Mouse (Mus musculus) stomach, postnatal 0 days (tissue): Measurements from ENCODE around the gene Tcte3. TPM values are rescaled to one million over a fixed set of nuclear protein-coding genes. Genes with fewer than 3 reads are reported as not detected.
"Not testable (repeated sequence)": the region's sequence is repeated elsewhere in the genome, so short reads cannot be mapped to it uniquely, and the experiment has no call there.

ENCODE experiments used
- ATAC-seq: fragments of 200-750 bp; cut with Nextera tagmentation; 2 replicates; pipeline ENCODE4 v1.8.0; 2017; ENCODE audit not compliant: low FRiP score, low TSS enrichment
- DNase-seq: peaks from one replicate; pipeline ENCODE4 v3.0.0-alpha.2; 2016; ENCODE audit warnings: low spot score
- H3K27ac ChIP-seq: fragments of 300-500 bp; sonication (generic); replicated peaks from 2 replicates; pipeline ENCODE4 v1.5.1; 2014; ENCODE audit warnings: mild to moderate bottlenecking, control low read depth
- H3K27me3 ChIP-seq: fragments of 300-500 bp; sonication (generic); 2 replicates; pipeline ENCODE4 v1.6.1; 2014; ENCODE audit warnings: low read length; ENCODE audit not compliant: control insufficient read depth, insufficient read depth
- H3K36me3 ChIP-seq: fragments of 300-500 bp; sonication (generic); 2 replicates; pipeline ENCODE4 v1.6.1; 2014; ENCODE audit warnings: low read length, mixed read lengths; ENCODE audit not compliant: control insufficient read depth, insufficient read depth
- H3K4me1 ChIP-seq: fragments of 300-500 bp; sonication (generic); replicated peaks from 2 replicates; pipeline ENCODE4 v1.6.1; 2014; ENCODE audit warnings: antibody characterized with exemption; ENCODE audit not compliant: control insufficient read depth, insufficient read depth
- H3K4me2 ChIP-seq: fragments of 300-500 bp; sonication (generic); replicated peaks from 2 replicates; pipeline ENCODE4 v1.6.1; 2014; ENCODE audit warnings: low read depth, mild to moderate bottlenecking, control low read depth, moderate library complexity
- H3K4me3 ChIP-seq: fragments of 300-500 bp; sonication (generic); 2 replicates; pipeline ENCODE4 v1.5.1; 2014; ENCODE audit warnings: low read depth, low read length, control low read depth
- H3K9ac ChIP-seq: fragments of 300-500 bp; sonication (generic); 2 replicates; pipeline ENCODE4 v1.6.1; 2014; ENCODE audit warnings: mild to moderate bottlenecking, low read length, control low read depth, mixed read lengths
- H3K9me3 ChIP-seq: fragments of 300-500 bp; sonication (generic); 2 replicates; pipeline ENCODE4 v1.6.1; 2016; ENCODE audit warnings: low read length; ENCODE audit not compliant: control insufficient read depth
- CTCF ChIP-seq: IDR thresholded peaks from 2 replicates; pipeline ENCODE4 v1.5.1; 2016; ENCODE audit warnings: antibody characterized with exemption, low read depth, mild to moderate bottlenecking, moderate library complexity
- EP300 ChIP-seq: optimal IDR thresholded peaks from 2 replicates; pipeline ENCODE3; 2016; ENCODE audit warnings: antibody characterized with exemption
- WGBS: fragments of 180-500 bp; shearing (Covaris S2); extraction: QIAGEN DNeasy Blood & Tissue Kit; methylation state at CpG from one replicate; pipeline ENCODE4 v1.1.7; 2014; 5-methylcytosine and 5-hydroxymethylcytosine counted together
- polyA plus RNA-seq: library from polyadenylated mRNA; unstranded; fragments of >200 nt; fragmentation: Nextera tagmentation; extraction: Ambion mirVana; gene quantifications from 2 replicates; pipeline ENCODE4 v1.2.1, GENCODE M21; 2015

Tcte3 gene
- polyA plus RNA-seq: 0.79 and 1.3 TPM in 2 replicates

DNA sequence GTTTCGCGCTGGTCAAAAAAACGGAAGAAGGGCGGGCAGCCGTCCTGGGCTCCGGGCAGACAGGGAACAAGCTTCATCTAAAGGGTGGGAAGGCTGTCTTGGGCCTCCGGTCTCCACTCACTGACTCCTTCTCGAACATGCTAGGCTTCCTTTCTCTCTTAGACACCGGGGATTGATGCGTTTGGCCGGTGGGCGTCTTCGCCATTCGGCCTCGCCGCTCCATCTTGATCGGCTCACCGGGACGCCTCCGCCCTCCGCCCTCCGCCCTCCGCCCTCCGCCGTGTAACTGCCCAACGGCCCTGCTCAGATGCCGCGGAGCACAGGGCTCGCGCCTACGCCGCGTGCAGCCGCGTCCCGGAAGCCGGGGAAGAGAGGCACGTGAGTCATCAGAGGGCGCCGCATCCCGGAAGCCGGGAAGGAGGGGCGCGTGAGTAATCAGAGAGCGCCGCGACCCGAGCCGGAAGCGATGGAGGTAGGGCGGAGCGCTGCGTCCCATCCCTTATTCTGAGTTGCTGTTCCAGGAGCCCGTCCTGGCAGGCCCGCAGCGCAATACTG is at the start of gene Tcte3, which contains the start of the genes Ermard and Gm3448:
TSS of gene Tcte3 (minus strand) at position 314 of the 555 bp plus-strand sequence.
TSS of gene Ermard (plus strand) at position 34 of the 555 bp plus-strand sequence.
TSS of gene Gm3448 (minus strand) at position 363 of the 555 bp plus-strand sequence.
- no CpG with 5 or more reads among the region's 56 CpGs for WGBS
- H3K27me3 ChIP-seq, H3K27ac ChIP-seq, H3K36me3 ChIP-seq, H3K4me1 ChIP-seq, H3K4me3 ChIP-seq, H3K4me2 ChIP-seq, H3K9ac ChIP-seq, DNase-seq, H3K9me3 ChIP-seq: not testable (repeated sequence)
- ATAC-seq: peak; percentile 98

- ATAC-seq (no peak), DNase-seq (no peak)
- no peak overlapping the region for H3K27ac ChIP-seq
- TF ChIP-seq CTCF (no peak), EP300 (no peak)
- WGBS: 50% methylated on average over 8 of the region's 8 CpGs
- no peaks in the 10 kb centered on the region for H3K4me1 ChIP-seq
- no peak overlapping the region for H3K4me2 ChIP-seq
- no peaks in the 10 kb centered on the region for H3K36me3 ChIP-seq
- H3K27me3 ChIP-seq: no peaks in the 10 kb centered on the region
- no peak overlapping the region for H3K9ac ChIP-seq
- H3K4me3 ChIP-seq: no peak overlapping the region
- H3K9me3 ChIP-seq: no peaks in the 10 kb centered on the region
These were observed 47.3 kb upstream of the Tcte3 start for GRCm38 (mm10) chr17:15088591-15089001.

DNA sequence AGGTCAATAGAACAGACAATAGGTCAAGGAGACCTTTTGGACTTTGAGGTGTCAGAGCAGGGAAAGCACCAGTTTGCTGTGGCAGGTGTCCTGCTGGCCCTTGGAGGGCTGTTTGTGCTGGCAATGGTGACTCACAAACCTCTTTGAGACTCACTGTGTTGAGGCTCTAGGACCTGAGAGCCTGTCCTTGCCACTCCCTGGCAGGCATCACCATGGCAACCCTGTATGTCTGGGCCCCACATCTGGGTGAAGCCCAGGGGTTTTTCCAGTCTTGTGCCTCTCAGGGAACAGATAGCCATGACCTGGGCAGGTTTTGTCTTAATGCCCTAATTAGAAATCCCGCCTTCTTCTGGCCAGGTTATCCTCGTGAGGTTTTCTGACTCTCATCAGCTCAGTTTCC is 46.9 kb upstream of the Tcte3 start:
- H3K9ac ChIP-seq: no peak overlapping the region
- peak; percentile 55; the same call in 1 of the 2 replicates for ATAC-seq
- H3K27me3 ChIP-seq: no peaks in the 10 kb centered on the region
- 21% methylated on average over 2 of the region's 2 CpGs for WGBS
- TF ChIP-seq CTCF (no peak), EP300 (no peak)
- no peak overlapping the region for H3K27ac ChIP-seq
- no peaks in the 10 kb centered on the region for H3K36me3 ChIP-seq
- H3K4me1 ChIP-seq: no peaks in the 10 kb centered on the region
- H3K4me2 ChIP-seq: no peak overlapping the region
- H3K4me3 ChIP-seq: no peak overlapping the region
- DNase-seq: peak; percentile 35
- H3K9me3 ChIP-seq: no peaks in the 10 kb centered on the region

- WGBS: 57% methylated on average over 2 of the region's 2 CpGs
- Histone ChIP-seq H3K9ac (no peak overlapping the region), H3K27ac (no peak overlapping the region), H3K27me3 (no peaks in the 10 kb centered on the region), H3K4me3 (no peak overlapping the region), H3K4me1 (no peaks in the 10 kb centered on the region), H3K4me2 (no peak overlapping the region), H3K36me3 (no peaks in the 10 kb centered on the region), H3K9me3 (no peaks in the 10 kb centered on the region)
- no peak for TF ChIP-seq EP300
- no peak for TF ChIP-seq CTCF
- DNase-seq (no peak), ATAC-seq (no peak)
These were observed 43.7 kb upstream of the Tcte3 start for GRCm38 (mm10) chr17:15085006-15085405.

DNA sequence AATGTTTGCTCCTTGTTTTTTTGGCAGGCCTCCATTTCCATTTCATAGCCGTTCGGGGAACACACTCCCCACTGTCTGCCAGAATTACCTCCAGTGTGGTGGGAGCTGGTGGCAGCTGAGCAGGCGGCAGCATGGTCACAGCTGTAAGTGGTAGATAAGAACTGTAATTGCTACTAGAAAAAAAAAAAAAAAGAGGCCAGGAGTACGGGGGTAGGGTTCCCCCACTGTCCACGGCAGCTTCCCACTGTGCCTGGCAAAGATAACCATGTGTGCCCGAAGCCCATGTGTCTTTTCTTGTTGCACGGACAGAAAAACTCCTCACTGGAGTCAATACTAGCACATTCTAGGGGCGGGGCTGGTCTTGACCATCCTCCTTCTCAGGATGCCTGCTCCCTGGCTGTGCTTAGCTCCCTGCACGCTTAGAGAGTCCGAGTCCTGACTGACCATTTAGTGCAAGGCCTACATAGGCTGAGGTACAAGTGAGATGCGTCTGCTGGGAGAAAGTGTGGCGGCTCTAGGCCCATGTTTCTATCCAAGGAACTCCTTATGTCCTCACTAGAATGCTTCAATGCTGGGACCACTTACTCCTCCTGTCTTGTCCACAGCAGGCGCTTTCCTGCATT is 43.0 kb upstream of the Tcte3 start:
- DNase-seq: no peak
- peak; percentile 30; the same call in 1 of the 2 replicates for ATAC-seq
- no peak overlapping the region for H3K4me2 ChIP-seq
- no peaks in the 10 kb centered on the region for H3K4me1 ChIP-seq
- no peaks in the 10 kb centered on the region for H3K9me3 ChIP-seq
- no peak overlapping the region for H3K27ac ChIP-seq
- no peaks in the 10 kb centered on the region for H3K27me3 ChIP-seq
- TF ChIP-seq EP300 (no peak), CTCF (no peak)
- no peaks in the 10 kb centered on the region for H3K36me3 ChIP-seq
- WGBS: 67% methylated on average over 13 of the region's 13 CpGs
- no peak overlapping the region for H3K9ac ChIP-seq
- H3K4me3 ChIP-seq: no peak overlapping the region

DNA sequence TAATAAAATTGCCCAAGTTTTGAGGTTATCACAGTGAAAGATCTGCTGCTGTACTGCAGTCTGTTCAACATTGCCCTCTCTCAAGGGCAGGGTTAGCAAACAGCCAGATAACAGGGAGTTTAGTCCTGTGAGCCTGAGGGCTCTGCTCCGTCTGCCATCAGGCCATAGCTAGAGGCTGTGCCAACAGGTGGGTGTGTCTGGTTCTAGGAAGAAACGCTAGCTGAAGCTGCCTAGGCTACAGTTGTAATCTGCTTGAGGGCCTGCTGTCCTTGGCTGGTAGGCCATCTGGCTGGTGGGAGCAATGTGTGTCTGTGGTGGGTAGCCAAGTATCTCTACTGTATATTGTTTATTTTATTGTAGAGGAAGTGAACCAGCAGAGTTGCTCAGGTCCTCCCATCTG is 36.2 kb upstream of the Tcte3 start:
- peak; percentile 38; the same call in 1 of the 2 replicates for ATAC-seq
- peak; percentile 49 for DNase-seq
- no peaks in the 10 kb centered on the region for H3K9me3 ChIP-seq
- H3K36me3 ChIP-seq: no peaks in the 10 kb centered on the region
- H3K27ac ChIP-seq: no peak overlapping the region
- no peaks in the 10 kb centered on the region for H3K27me3 ChIP-seq
- H3K4me3 ChIP-seq: no peak overlapping the region
- no peak overlapping the region for H3K4me2 ChIP-seq
- no peak overlapping the region for H3K9ac ChIP-seq
- H3K4me1 ChIP-seq: no peaks in the 10 kb centered on the region
- TF ChIP-seq EP300 (no peak), CTCF (no peak)
- WGBS: 30% methylated on average over 2 of the region's 2 CpGs
